Mouse (Mus musculus) thymus, adult 2 months (tissue): Measurements from ENCODE around the gene Inip.

Source experiments
- CTCF ChIP-seq: fragments of 200-500 bp; IDR thresholded peaks from 2 replicates; pipeline ENCODE4 v1.5.1; 2012; ENCODE audit warnings: mild to moderate bottlenecking, control low read depth, low read length, moderate library complexity, borderline replicate concordance; ENCODE audit not compliant: control insufficient read depth, poor library complexity, insufficient read depth; ENCODE audit errors: extremely low read depth
- POLR2A ChIP-seq: fragments of 200-500 bp; IDR thresholded peaks from 2 replicates; pipeline ENCODE4 v1.6.1; 2012; ENCODE audit warnings: mild to moderate bottlenecking, low read length, control low read depth, moderate library complexity; ENCODE audit not compliant: control insufficient read depth, poor library complexity, insufficient read depth; ENCODE audit errors: extremely low read depth

DNA sequence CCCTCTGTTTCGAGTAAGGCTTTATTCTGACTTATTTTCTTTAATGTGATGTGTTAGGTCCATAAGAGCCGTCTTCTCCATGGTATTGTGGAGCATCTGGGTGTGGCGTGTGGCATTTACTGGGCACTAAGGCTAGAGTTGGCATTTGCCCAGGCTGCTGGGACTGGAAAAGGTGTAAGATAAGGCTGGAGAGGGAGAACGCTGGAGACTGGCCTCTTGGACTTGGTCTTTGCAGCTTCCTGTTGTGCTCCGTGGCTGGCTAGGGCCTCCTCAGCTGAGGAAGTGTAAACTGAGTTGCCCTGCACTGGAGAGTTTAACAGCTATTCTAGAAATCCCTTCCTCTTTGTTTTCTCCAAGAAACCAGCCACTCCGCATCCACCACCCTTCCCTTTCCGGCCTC is 36.3 kb upstream of the Inip start:
- TF ChIP-seq POLR2A (no peak), CTCF (no peak)
